Mouse (Mus musculus) myocyte (in vitro differentiated cells): ENCODE data around the gene T2. TPM values are rescaled to one million over a fixed set of nuclear protein-coding genes. Genes with fewer than 3 reads are reported as not detected.
"Not testable (repeated sequence)": the region's sequence is repeated elsewhere in the genome, so short reads cannot be mapped to it uniquely, and the experiment has no call there.

Experiments used
- H3K27me3 ChIP-seq: one replicate; pipeline ENCODE4 v1.6.1; 2011; ENCODE audit not compliant: control insufficient read depth, insufficient read depth, insufficient read length
- H3K36me3 ChIP-seq: one replicate; pipeline ENCODE4 v1.6.1; 2011; ENCODE audit not compliant: control insufficient read depth, insufficient read depth
- H3K4me2 ChIP-seq: one replicate; pipeline ENCODE4 v1.6.1; 2011; ENCODE audit warnings: low read depth, control low read depth
- H3K4me3 ChIP-seq: one replicate; pipeline ENCODE4 v1.5.1; 2011; ENCODE audit warnings: mild to moderate bottlenecking, control low read depth, moderate library complexity
- H3K79me2 ChIP-seq: one replicate; pipeline ENCODE4 v1.6.1; 2011; ENCODE audit not compliant: control insufficient read depth, insufficient read depth
- H3ac ChIP-seq: one replicate; pipeline ENCODE4 v1.6.1; 2011; ENCODE audit not compliant: control insufficient read depth, insufficient read length
- CEBPB ChIP-seq: IDR thresholded peaks from 2 replicates; pipeline ENCODE4 v1.6.1; 2011; ENCODE audit warnings: mild to moderate bottlenecking, moderate library complexity; ENCODE audit not compliant: poor library complexity, insufficient read depth, severe bottlenecking
- E2F4 ChIP-seq: IDR thresholded peaks from one replicate; pipeline ENCODE4 v1.6.1; 2011; ENCODE audit warnings: mild to moderate bottlenecking, control low read depth, moderate library complexity; ENCODE audit not compliant: insufficient read depth
- MAX ChIP-seq: IDR thresholded peaks from one replicate; pipeline ENCODE4 v1.6.1; 2011; ENCODE audit warnings: low read depth, mild to moderate bottlenecking, control low read depth
- MYOD1 ChIP-seq, 3 experiments: IDR thresholded peaks; one replicate each; pipeline ENCODE4 v1.6.1; 2011; ENCODE audit warnings: control low read depth in 2 of 3, low read depth in 2 of 3, mild to moderate bottlenecking in 2 of 3, moderate library complexity in 1 of 3; ENCODE audit not compliant: insufficient read length in 2 of 3, control insufficient read depth in 1 of 3
- MYOG ChIP-seq, 3 experiments: IDR thresholded peaks; one replicate each; pipeline ENCODE4 v1.6.1; 2011; ENCODE audit warnings: control low read depth in 2 of 3, low read depth in 2 of 3, mild to moderate bottlenecking in 2 of 3; ENCODE audit not compliant: insufficient read length in 2 of 3, control insufficient read depth in 1 of 3, insufficient read depth in 1 of 3
- POLR2A ChIP-seq: IDR thresholded peaks from one replicate; pipeline ENCODE4 v1.6.1; 2011; ENCODE audit warnings: low read depth, mild to moderate bottlenecking, control low read depth, moderate library complexity; ENCODE audit not compliant: insufficient read length
- POLR2AphosphoS2 ChIP-seq: IDR thresholded peaks from one replicate; pipeline ENCODE4 v1.6.1; 2011; ENCODE audit warnings: low read depth, control low read depth; ENCODE audit not compliant: insufficient read length
- REST ChIP-seq: IDR thresholded peaks from one replicate; pipeline ENCODE4 v1.6.1; 2011; ENCODE audit warnings: mild to moderate bottlenecking, control low read depth, moderate library complexity; ENCODE audit not compliant: insufficient read depth, insufficient read length
- SRF ChIP-seq: IDR thresholded peaks from one replicate; pipeline ENCODE4 v1.6.1; 2011; ENCODE audit warnings: low read depth; ENCODE audit not compliant: control insufficient read depth, insufficient read length
- TCF12 ChIP-seq: IDR thresholded peaks from one replicate; pipeline ENCODE4 v1.6.1; 2011; ENCODE audit warnings: mild to moderate bottlenecking, control low read depth; ENCODE audit not compliant: poor library complexity, insufficient read depth, severe bottlenecking
- TCF3 ChIP-seq: IDR thresholded peaks from one replicate; pipeline ENCODE4 v1.6.1; 2011; ENCODE audit warnings: low read depth, control low read depth; ENCODE audit not compliant: insufficient read length
- USF1 ChIP-seq: IDR thresholded peaks from one replicate; pipeline ENCODE4 v1.6.1; 2011; ENCODE audit warnings: low read depth, mild to moderate bottlenecking, control low read depth, moderate library complexity
- polyA plus RNA-seq: library from polyadenylated mRNA; unstranded; fragments of >200 nt; fragmentation: generic; extraction: Trizol; gene quantifications from one replicate; pipeline ENCODE4 v1.2.1, GENCODE M21; 2012; ENCODE audit warnings: missing spikeins

Gene T2
- 0.07 TPM for polyA plus RNA-seq

DNA sequence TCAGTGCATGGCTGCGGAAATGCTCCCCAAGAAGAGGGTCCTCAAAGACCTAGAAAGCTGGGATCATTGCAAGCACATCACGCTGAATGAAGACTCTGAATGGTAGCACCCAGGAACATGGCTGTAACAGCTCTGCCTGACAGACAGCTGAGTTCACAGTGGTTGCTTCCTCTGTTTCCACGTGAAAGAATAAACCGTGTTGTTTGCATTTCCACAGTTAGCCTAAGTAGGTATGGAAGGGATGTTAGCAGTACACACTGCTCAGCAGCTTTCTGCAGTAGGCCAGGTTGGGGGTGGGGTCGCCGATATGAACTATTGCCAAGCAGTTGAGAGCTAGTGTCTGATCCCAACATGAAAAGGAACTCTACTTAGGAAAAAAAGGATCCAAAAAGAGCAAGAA is at the start of gene T2:
Gene T2 (plus strand): TSS at position 301 of the 400 bp plus-strand sequence.
- H3K36me3 ChIP-seq, result no peaks in the 10 kb centered on the region
- no peak within 1 kb of the TSS for H3ac ChIP-seq
- no peak within 1 kb of the TSS for H3K4me3 ChIP-seq
- peaks cover 5% of the 10 kb centered on the region for H3K27me3 ChIP-seq
- no peak within 1 kb of the TSS for H3K4me2 ChIP-seq
- H3K79me2 ChIP-seq, result no peaks in the 10 kb centered on the region
- TF ChIP-seq MYOG (IDR thresholded peaks at IDR 0.05; ENCODE audit: control insufficient read depth in 1 of 3, insufficient read depth in 1 of 3, insufficient read length in 2 of 3, low read depth in 2 of 3) (no peak), TCF3 (no peak), MAX (no peak), USF1 (no peak), REST (no peak), E2F4 (no peak), POLR2AphosphoS2 (no peak)

DNA sequence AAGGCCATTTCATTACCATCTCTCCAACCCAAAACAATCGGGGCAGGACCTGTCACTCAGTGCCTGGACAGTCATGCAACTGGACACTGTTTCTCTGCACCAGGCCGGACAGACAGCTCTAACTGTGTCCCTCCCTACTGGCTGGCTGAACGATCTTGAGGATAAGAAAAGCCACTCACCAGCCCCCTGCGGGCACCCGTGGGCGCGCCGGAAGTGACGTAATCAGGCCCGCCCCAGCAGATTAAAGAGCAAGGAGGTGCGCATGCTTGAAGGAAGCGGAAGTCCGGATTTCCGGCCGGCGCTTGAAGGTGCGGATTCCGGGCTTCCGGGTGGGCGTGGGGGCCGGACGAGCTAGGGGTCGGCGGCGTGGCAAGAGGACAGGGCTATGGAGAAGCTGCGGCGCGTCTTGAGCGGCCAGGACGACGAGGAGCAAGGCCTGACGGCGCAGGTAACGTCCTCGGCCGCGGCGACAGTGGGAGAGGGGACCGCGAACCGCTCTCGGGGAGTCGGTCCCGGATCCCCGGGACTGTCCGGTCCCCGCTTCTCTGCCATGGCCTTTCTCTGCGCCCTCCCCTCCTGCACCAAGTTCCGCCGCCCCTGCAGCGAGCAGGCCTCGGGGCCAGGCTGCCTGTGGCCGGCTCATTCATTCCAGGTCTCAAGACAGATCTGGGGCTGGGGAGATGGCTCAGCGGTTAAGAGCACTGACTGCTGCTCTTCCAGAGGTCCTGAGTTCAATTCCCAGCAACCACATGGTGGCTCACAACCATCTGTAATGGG is 44.8 kb upstream of the T2 start, which contains the start of gene Sft2d1:
Gene Sft2d1 (plus strand): TSS at position 265 of the 777 bp plus-strand sequence.
- no peak for TF ChIP-seq MAX
- no peak for TF ChIP-seq MYOD1 (IDR thresholded peaks at IDR 0.05; ENCODE audit: control insufficient read depth in 1 of 3, insufficient read length in 2 of 3, low read depth in 2 of 3)
- no peak for TF ChIP-seq USF1
- TF ChIP-seq POLR2A, result peak; percentile 87
- TF ChIP-seq SRF, result no peak
- no peak for TF ChIP-seq E2F4
- TF ChIP-seq MYOG (IDR thresholded peaks at IDR 0.05; ENCODE audit: control insufficient read depth in 1 of 3, insufficient read depth in 1 of 3, insufficient read length in 2 of 3, low read depth in 2 of 3), result no peak
- peak; percentile 13 for TF ChIP-seq REST
- no peak for TF ChIP-seq TCF12
- TF ChIP-seq POLR2AphosphoS2, result peak; percentile 95
- TF ChIP-seq CEBPB, result peak; percentile 41; the same call in 1 of the 2 replicates
- Histone ChIP-seq H3K4me3 (peak within 1 kb of the TSS; percentile 58), H3K79me2 (peaks cover 48% of the 10 kb centered on the region), H3ac (peak within 1 kb of the TSS; percentile 61), H3K27me3 (no peaks in the 10 kb centered on the region), H3K36me3 (no peaks in the 10 kb centered on the region), H3K4me2 (peak within 1 kb of the TSS; percentile 96)

DNA sequence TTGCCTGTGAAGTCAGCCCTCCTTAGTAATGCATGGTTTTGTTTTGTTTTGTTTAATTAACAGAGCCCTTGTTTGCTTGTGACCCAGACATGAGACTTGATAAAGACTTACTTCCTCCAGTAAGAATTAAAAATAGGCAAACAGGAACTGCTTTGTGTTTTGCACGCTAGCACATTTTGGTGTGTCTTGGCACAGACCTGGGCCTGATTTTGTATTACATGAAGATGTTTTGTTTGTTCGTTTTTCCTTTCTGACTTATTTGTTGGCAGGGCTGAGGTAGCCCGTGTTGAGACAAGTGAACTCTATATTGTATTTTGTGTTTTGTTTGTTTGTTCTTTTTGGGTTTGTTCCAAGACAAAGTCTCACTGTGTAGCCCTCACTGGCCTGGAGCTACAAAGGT is 44.0 kb upstream of the T2 start:
- Histone ChIP-seq H3K4me2 (peak overlapping the region; percentile 95), H3K4me3 (peak overlapping the region; percentile 58), H3K36me3 (no peaks in the 10 kb centered on the region), H3K79me2 (peaks cover 54% of the 10 kb centered on the region), H3K27me3 (no peaks in the 10 kb centered on the region), H3ac (peak overlapping the region; percentile 61)
- TF ChIP-seq TCF3, result no peak
- no peak for TF ChIP-seq USF1
- TF ChIP-seq POLR2AphosphoS2, result no peak
- no peak for TF ChIP-seq CEBPB
- no peak for TF ChIP-seq MAX
- no peak for TF ChIP-seq POLR2A
- TF ChIP-seq SRF, result no peak
- no peak for TF ChIP-seq REST
- no peak for TF ChIP-seq TCF12
- TF ChIP-seq MYOG (IDR thresholded peaks at IDR 0.05; ENCODE audit: control insufficient read depth in 1 of 3, insufficient read depth in 1 of 3, insufficient read length in 2 of 3, low read depth in 2 of 3), result no peak
- no peak for TF ChIP-seq E2F4
- TF ChIP-seq MYOD1 (IDR thresholded peaks at IDR 0.05; ENCODE audit: control insufficient read depth in 1 of 3, insufficient read length in 2 of 3, low read depth in 2 of 3), result no peak

DNA sequence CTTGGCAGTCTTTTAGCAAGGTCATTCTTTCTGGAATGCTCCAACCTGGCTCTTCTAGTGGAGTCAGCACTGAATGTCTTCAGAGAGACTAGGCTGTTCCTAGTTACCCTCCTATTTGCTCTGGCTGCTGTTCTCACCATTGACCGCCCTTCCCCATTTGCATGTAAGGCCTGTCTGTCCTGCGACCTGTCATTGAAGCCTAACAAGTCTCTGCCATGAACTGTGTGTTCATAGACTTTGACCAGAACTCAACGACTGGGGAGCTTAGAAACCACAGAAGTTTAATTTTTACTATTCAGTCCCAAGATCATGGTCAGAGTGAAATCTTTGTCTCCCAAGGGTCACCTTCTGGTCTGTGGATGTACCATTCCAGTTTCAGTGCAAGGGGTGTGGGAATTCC is 41.8 kb upstream of the T2 start:
- Histone ChIP-seq H3K79me2 (peaks cover 71% of the 10 kb centered on the region), H3ac (no peak overlapping the region), H3K4me2 (no peak overlapping the region), H3K36me3 (no peaks in the 10 kb centered on the region), H3K4me3 (no peak overlapping the region), H3K27me3 (no peaks in the 10 kb centered on the region)
- TF ChIP-seq POLR2A, result no peak
- TF ChIP-seq REST, result no peak
- no peak for TF ChIP-seq TCF12
- TF ChIP-seq MYOG (IDR thresholded peaks at IDR 0.05; ENCODE audit: control insufficient read depth in 1 of 3, insufficient read depth in 1 of 3, insufficient read length in 2 of 3, low read depth in 2 of 3), result no peak

DNA sequence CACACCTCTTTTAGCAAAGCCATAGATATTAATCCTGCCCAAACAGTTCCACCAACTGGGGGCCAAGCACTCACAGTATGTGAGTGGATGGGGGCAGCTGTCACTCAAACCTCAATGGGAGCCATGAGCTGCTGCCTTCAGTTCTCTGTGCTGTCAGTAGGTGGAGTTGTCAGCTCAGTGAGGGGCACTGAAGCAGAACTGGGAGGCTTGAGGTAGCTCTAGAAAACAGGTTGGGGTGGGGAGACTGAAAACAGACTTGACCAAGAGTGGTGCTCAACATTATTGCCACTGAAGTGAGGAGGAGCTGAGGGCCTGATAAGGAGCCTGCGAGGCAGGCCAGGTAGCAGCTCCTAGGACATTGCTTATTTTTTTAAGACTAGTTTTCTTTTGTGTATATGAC is 39.5 kb upstream of the T2 start:
- Histone ChIP-seq H3K79me2 (peaks cover 78% of the 10 kb centered on the region), H3K27me3 (no peaks in the 10 kb centered on the region), H3K4me3 (no peak overlapping the region), H3K36me3 (no peaks in the 10 kb centered on the region), H3ac (no peak overlapping the region), H3K4me2 (no peak overlapping the region)
- TF ChIP-seq TCF3 (no peak), POLR2AphosphoS2 (no peak), POLR2A (no peak), MYOG (IDR thresholded peaks at IDR 0.05; ENCODE audit: control insufficient read depth in 1 of 3, insufficient read depth in 1 of 3, insufficient read length in 2 of 3, low read depth in 2 of 3) (no peak), MAX (no peak), TCF12 (no peak), USF1 (no peak), REST (no peak), SRF (no peak), E2F4 (no peak)

DNA sequence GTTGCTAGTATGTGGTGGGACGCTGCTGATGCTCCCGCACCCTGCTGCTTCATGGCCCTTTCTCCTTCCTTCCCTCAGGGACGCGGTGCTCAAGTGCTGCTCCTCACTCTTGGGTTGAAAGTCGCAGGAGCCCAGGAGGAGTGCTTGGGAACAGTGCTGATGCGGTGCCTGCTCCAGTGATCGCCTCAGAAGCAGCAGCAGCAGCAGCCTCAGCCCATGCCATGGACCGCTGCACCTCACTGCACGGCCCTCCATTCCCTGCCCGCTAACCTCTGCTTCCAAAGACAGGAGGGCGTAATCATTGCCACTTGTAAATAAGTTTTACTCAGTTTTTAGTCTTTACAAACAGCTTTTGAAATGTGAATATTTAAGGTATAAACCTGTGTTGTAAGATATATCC is 28.9 kb upstream of the T2 start:
- H3K27me3 ChIP-seq, H3K4me3 ChIP-seq, H3K79me2 ChIP-seq, H3K4me2 ChIP-seq, H3ac ChIP-seq, H3K36me3 ChIP-seq: not testable (repeated sequence)
